Mouse (Mus musculus): ENCODE measurements around the gene Tbc1d22a. TPM values are rescaled to one million over a fixed set of nuclear protein-coding genes. Genes with fewer than 3 reads are reported as not detected.

The Tbc1d22a gene
- 9.3 and 11.9 TPM in 2 replicates for polyA plus RNA-seq (2014; fragmentation: Nextera tagmentation; extraction: Ambion mirVana)

DNA sequence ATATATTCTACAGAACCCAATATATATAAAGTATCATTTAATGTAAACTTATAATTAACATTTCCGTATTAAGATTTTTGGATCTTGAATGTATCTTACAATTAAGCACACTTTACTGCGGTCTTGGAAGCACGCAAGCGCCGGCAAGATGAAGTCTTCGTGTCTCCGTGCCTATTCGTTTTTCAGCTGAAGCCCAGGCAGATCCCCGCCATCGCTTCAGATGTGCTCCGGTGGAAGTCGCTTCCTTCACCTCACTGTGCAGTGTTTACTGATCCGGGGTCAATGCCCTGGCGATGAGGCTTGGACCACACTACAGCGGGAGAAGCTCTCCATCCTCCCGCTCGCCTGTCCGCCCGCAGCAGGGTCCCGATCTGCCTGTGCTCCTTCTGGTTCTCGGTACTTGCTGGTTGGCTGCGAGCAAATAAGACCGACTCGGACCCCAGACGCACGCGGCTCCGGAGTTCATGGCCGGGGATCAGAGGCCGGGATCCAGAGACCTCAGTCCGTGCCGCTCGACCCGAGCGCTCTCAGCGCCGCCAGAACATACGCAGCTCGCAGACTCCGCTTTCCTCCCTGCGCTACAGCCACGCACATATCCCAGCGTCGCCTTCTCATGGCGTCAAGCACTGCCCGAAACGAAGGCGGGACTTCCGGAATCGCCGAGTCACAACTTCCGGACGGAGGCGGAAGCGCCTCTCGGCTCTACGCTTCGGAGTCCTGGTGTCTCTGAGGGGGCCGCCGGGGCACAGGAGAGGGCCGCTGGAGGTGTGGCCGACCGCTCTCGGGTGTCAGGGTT lies at the start of gene Tbc1d22a:
Tbc1d22a (plus strand) TSS at position 707 of the 796 bp plus-strand sequence.
- peak; percentile 98 for DNase-seq

DNA sequence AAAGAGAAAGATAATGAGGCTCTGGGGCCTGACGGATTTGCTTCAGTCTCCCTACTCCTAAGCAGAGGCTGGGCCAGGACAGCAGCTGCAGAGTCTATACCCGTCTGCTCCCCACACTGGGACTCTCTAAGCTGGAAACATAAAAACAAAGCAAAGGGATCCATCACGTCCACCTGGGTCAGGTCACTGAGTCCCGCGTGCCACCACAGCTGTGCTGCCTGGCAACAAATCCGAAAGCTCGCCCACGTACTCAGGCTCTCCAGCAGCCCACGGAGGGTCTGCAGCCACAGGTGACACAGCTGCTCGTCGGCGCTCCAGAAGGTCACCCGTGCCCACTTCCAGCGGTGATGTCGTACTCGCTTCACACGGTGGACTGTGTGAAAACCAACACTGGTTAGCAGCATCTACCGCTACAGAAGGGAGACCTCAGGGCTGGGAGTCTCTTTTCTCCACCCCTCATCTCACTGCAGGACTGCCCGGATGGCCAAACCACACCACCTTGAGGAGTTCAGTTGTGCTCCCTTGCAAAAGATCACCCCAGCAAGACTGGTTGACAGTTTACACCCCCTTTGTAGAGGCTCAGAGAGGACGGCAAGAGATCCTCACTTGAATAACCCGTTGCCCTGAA lies 49.4 kb upstream of the Tbc1d22a start:
- no peak overlapping the region for H3K27ac ChIP-seq (replicated peaks; ENCODE audit: low read depth, low read length)
- no peak overlapping the region for H3K4me2 ChIP-seq (ENCODE audit: low read length)
- peaks cover 12% of the 10 kb centered on the region for H3K4me1 ChIP-seq (ENCODE audit: control insufficient read depth, insufficient read depth, low read length)
- H3K9me3 ChIP-seq (ENCODE audit: control insufficient read depth, low read length) = no peaks in the 10 kb centered on the region
- no peaks in the 10 kb centered on the region for H3K27me3 ChIP-seq (ENCODE audit: control insufficient read depth, insufficient read depth, low read length)
- H3K4me3 ChIP-seq (replicated peaks; ENCODE audit: low read depth, low read length) = no peak overlapping the region
- DNase-seq (no peak), ATAC-seq (ENCODE audit: low FRiP score, low TSS enrichment) (no peak)
- H3K9ac ChIP-seq (replicated peaks; ENCODE audit: low read length) = no peak overlapping the region
- peaks cover 20% of the 10 kb centered on the region for H3K36me3 ChIP-seq (ENCODE audit: control insufficient read depth, insufficient read depth, low read length)
- 79% methylated on average over 21 of the region's 21 CpGs for WGBS

More for the DNA sequence above, at the start of gene Tbc1d22a:
- no peaks in the 10 kb centered on the region for H3K36me3 ChIP-seq (ENCODE audit: control insufficient read depth, insufficient read depth, low read length)
- no peaks in the 10 kb centered on the region for H3K27me3 ChIP-seq (ENCODE audit: control insufficient read depth, insufficient read depth, low read length)
- H3K9ac ChIP-seq (replicated peaks; ENCODE audit: low read length) = peak within 1 kb of the TSS; percentile 83
- H3K4me2 ChIP-seq (ENCODE audit: low read length) = peak within 1 kb of the TSS; percentile 98
- under 1% methylated on average over 64 of the region's 64 CpGs for WGBS
- H3K27ac ChIP-seq (replicated peaks; ENCODE audit: low read depth, low read length) = peak within 1 kb of the TSS; percentile 88
- H3K4me1 ChIP-seq (ENCODE audit: control insufficient read depth, insufficient read depth, low read length) = peaks cover 18% of the 10 kb centered on the region
- peak within 1 kb of the TSS; percentile 85 for H3K4me3 ChIP-seq (replicated peaks; ENCODE audit: low read depth, low read length)
- no peaks in the 10 kb centered on the region for H3K9me3 ChIP-seq (ENCODE audit: control insufficient read depth, low read length)
- ATAC-seq (ENCODE audit: low FRiP score, low TSS enrichment) = peak; percentile 92

DNA sequence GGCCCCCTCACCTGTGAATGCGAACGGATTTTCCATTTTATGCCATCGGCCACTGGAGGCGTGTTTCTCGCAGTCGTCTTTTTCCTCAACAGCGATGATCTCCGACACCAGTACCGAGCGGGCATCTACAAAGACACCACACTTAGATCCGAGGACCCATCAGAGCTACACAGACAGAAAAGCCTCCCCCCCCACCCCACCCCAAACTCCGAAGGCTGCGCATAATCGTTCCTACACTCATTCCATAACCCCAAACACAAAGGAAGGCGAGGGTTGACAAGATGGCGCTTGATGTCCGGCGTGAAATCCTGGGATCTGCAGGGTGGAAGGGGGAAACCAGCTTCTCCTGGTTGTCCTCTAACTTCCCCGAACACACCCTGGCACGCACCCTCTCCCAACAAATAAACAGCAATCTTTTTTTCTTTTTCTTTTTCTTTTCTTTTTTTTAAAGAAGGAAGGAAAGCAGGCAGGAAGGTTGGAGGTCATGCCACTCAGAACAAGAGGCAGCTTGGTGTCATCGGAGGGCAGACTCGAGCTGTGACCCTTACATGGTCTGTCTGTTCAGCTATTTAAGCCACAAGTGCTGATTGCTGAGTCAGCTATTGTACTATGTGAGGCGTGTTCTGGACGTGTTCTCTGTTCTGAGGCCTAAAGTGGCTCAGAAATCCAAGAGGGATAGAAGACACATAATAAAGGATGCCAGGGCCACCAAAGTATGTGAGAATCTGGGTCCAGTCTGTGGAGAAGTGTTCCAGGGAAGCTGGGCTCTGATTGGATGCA lies 48.3 kb upstream of the Tbc1d22a start:
- no peak overlapping the region for H3K4me3 ChIP-seq (replicated peaks; ENCODE audit: low read depth, low read length)
- H3K9me3 ChIP-seq (ENCODE audit: control insufficient read depth, low read length) = no peaks in the 10 kb centered on the region
- no peak overlapping the region for H3K27ac ChIP-seq (replicated peaks; ENCODE audit: low read depth, low read length)
- no peak overlapping the region for H3K4me2 ChIP-seq (ENCODE audit: low read length)
- no peak overlapping the region for H3K9ac ChIP-seq (replicated peaks; ENCODE audit: low read length)
- H3K27me3 ChIP-seq (ENCODE audit: control insufficient read depth, insufficient read depth, low read length) = no peaks in the 10 kb centered on the region
- peaks cover 12% of the 10 kb centered on the region for H3K4me1 ChIP-seq (ENCODE audit: control insufficient read depth, insufficient read depth, low read length)
- ATAC-seq (ENCODE audit: low FRiP score, low TSS enrichment) = no peak
- WGBS = 91% methylated on average over 24 of the region's 24 CpGs
- DNase-seq = no peak
- peaks cover 20% of the 10 kb centered on the region for H3K36me3 ChIP-seq (ENCODE audit: control insufficient read depth, insufficient read depth, low read length)

DNA sequence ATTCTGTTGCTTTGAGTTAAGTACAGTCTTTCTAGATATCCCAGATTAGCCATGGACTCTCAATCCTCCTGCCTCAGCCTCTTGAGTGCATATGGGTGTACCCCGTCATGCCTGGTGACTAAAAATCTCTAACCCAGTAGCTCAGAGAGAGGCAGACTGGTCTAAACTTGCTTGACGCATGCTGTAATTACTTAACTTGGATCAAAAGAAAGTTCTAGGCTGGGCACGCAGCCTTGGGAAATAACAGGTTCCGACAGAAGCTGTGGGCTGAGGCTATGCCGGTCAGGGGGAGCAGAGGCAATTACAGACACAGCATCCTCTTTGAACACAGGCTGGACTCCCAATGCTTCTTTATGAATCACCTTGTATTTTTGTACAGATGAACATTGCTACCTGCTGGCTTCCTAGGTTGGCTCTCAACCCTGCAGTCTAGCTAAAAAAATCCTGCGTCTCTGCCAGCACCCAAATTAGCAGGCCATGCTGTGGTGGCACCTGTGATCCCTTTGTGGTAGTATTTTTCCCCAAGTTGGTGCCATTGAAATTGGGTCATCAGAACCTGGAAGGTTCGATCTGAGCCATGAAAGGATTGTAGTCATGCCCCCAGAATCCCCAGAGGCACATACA lies 47.1 kb upstream of the Tbc1d22a start:
- H3K4me3 ChIP-seq (replicated peaks; ENCODE audit: low read depth, low read length) = no peak overlapping the region
- no peak for DNase-seq
- no peaks in the 10 kb centered on the region for H3K9me3 ChIP-seq (ENCODE audit: control insufficient read depth, low read length)
- no peak overlapping the region for H3K4me2 ChIP-seq (ENCODE audit: low read length)
- H3K27ac ChIP-seq (replicated peaks; ENCODE audit: low read depth, low read length) = no peak overlapping the region
- no peaks in the 10 kb centered on the region for H3K27me3 ChIP-seq (ENCODE audit: control insufficient read depth, insufficient read depth, low read length)
- no peak for ATAC-seq (ENCODE audit: low FRiP score, low TSS enrichment)
- peaks cover 12% of the 10 kb centered on the region for H3K36me3 ChIP-seq (ENCODE audit: control insufficient read depth, insufficient read depth, low read length)
- no peak overlapping the region for H3K9ac ChIP-seq (replicated peaks; ENCODE audit: low read length)
- H3K4me1 ChIP-seq (ENCODE audit: control insufficient read depth, insufficient read depth, low read length) = peaks cover 12% of the 10 kb centered on the region
- 93% methylated on average over 7 of the region's 7 CpGs for WGBS

DNA sequence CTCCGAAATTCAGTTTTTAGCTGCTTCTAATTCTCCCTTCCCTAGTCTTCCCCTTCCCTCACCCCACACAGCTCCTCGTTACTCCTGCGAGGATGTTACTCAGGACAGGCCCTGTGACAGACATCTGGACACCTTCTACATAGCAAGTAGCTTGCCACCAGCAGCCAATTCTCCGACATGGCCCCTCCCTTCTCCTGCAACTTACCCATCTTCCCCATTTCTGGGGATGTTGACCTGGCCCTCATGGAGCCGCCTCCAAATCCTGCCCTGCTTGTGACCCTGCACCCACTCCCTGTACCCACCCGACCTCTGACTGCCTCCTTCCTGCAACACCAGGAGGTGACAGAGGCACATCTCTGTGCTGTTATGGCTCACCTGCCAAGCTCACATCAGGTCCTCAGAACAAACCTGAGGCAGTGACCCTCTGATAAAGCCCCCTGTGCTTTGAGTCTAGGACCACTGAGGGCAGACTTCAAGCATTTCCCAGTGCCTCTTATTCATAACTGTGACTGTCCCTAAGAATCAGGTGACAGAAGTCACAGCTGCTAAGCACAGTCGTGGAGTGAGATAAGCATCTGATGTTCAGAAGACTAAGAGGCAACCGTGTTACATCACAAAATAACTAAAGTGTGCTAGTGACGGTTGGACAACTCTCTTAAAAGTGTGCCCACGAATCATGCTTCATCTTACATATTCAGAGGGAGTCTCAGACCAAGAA lies 46.3 kb upstream of the Tbc1d22a start:
- peaks cover 12% of the 10 kb centered on the region for H3K4me1 ChIP-seq (ENCODE audit: control insufficient read depth, insufficient read depth, low read length)
- H3K4me2 ChIP-seq (ENCODE audit: low read length) = no peak overlapping the region
- no peak overlapping the region for H3K4me3 ChIP-seq (replicated peaks; ENCODE audit: low read depth, low read length)
- ATAC-seq (ENCODE audit: low FRiP score, low TSS enrichment) = no peak
- H3K36me3 ChIP-seq (ENCODE audit: control insufficient read depth, insufficient read depth, low read length) = peaks cover 6% of the 10 kb centered on the region
- 70% methylated on average over 10 of the region's 10 CpGs for WGBS
- H3K9ac ChIP-seq (replicated peaks; ENCODE audit: low read length) = no peak overlapping the region
- H3K9me3 ChIP-seq (ENCODE audit: control insufficient read depth, low read length) = no peaks in the 10 kb centered on the region
- H3K27me3 ChIP-seq (ENCODE audit: control insufficient read depth, insufficient read depth, low read length) = no peaks in the 10 kb centered on the region
- no peak overlapping the region for H3K27ac ChIP-seq (replicated peaks; ENCODE audit: low read depth, low read length)
- DNase-seq = no peak

DNA sequence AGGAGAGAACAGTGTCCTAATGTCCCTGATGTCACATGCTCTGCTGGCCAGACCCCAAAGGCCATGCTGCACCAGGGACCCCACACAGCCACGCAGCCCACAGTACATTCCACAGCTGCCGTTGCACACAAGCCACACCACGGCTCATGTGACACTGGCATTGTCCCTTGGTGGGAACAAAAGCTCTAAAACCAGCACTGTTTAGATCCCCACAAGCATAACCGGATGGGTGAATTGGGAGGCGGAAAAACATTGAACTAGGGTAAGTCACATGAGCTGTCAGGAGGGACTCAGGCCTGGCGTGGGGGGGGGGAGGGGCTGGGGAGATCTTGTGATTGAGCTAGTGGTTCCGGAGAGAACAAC lies 45.8 kb upstream of the Tbc1d22a start:
- no peaks in the 10 kb centered on the region for H3K27me3 ChIP-seq (ENCODE audit: control insufficient read depth, insufficient read depth, low read length)
- peaks cover 6% of the 10 kb centered on the region for H3K36me3 ChIP-seq (ENCODE audit: control insufficient read depth, insufficient read depth, low read length)
- no peak overlapping the region for H3K4me3 ChIP-seq (replicated peaks; ENCODE audit: low read depth, low read length)
- peaks cover 15% of the 10 kb centered on the region for H3K4me1 ChIP-seq (ENCODE audit: control insufficient read depth, insufficient read depth, low read length)
- H3K27ac ChIP-seq (replicated peaks; ENCODE audit: low read depth, low read length) = no peak overlapping the region
- DNase-seq = no peak
- H3K9ac ChIP-seq (replicated peaks; ENCODE audit: low read length) = no peak overlapping the region
- 19% methylated on average over 7 of the region's 7 CpGs for WGBS
- no peaks in the 10 kb centered on the region for H3K9me3 ChIP-seq (ENCODE audit: control insufficient read depth, low read length)
- ATAC-seq (ENCODE audit: low FRiP score, low TSS enrichment) = no peak
- no peak overlapping the region for H3K4me2 ChIP-seq (ENCODE audit: low read length)

DNA sequence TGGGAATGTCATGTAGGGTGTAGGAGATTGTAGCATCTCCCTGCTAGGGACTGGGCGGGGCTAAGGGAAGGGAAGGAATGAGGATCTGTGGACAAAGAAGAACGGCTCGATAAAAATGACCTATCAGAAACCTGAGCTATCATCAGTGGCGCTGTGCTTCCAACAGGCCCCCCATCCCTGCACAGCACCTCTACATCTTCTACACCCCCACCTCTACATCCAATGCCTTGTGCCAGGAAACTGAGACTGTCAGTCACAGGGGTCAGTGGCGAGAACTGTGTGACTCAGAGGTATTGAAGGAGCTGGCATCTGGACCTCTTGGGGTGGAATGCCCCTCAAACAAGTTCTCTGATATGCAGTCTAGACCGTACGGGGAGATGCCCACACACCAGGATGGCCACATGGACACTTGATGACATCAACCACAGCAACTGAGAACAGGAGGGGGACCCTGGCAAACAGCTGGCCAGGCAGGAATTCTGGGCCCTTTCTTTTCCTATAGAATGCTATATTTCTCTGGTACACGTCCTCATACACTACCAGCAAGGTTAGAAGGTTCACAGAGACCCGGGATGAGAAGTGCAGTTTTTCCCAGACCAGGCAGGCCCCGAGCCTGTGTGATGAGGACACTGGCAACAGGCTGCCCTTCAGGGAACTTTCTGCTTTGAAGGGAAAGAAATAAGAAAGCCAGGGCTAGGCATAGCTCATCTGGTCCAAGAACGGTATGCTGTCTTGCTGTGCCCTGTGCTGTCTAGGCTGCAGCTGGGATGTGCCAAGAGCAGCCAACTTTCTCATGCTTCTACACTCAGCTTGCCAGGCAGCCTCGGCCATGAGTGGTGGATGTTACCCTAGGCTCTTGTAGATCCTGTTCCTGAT lies 45.1 kb upstream of the Tbc1d22a start:
- Histone ChIP-seq H3K9ac (replicated peaks; ENCODE audit: low read length) (no peak overlapping the region), H3K4me2 (ENCODE audit: low read length) (no peak overlapping the region), H3K36me3 (ENCODE audit: control insufficient read depth, insufficient read depth, low read length) (peaks cover 6% of the 10 kb centered on the region), H3K4me3 (replicated peaks; ENCODE audit: low read depth, low read length) (no peak overlapping the region), H3K9me3 (ENCODE audit: control insufficient read depth, low read length) (no peaks in the 10 kb centered on the region), H3K27ac (replicated peaks; ENCODE audit: low read depth, low read length) (no peak overlapping the region), H3K27me3 (ENCODE audit: control insufficient read depth, insufficient read depth, low read length) (no peaks in the 10 kb centered on the region), H3K4me1 (ENCODE audit: control insufficient read depth, insufficient read depth, low read length) (peaks cover 20% of the 10 kb centered on the region)
- ATAC-seq (ENCODE audit: low FRiP score, low TSS enrichment) (no peak), DNase-seq (no peak)
- 86% methylated on average over 12 of the region's 12 CpGs for WGBS

Measured in midbrain, embryonic 14.5 days (tissue).